Mouse (Mus musculus) Patski (cell line): ENCODE measurements at regions not wholly inside any gene's neighbourhood (a gene's known extent, or its start where the extent isn't known, plus 50 kb on each side); places are given as distances from the start of the nearest gene placed in this dataset.
A peak's percentile ranks its signal among the peaks of the same experiment; 100 is the strongest.

Source experiments
- ATAC-seq: fragments of 100-300 bp; one replicate; pipeline ENCODE4 v1.8.0; 2021
- CTCF ChIA-PET: fragments of 350-600 bp; sonication (Branson Sonifier 250); formaldehyde crosslinking; loops from one replicate; lab custom pipeline; 2022; ENCODE audit warnings: inconsistent platforms; lab: Charles Lee
- POLR2A ChIA-PET: fragments of 350-600 bp; sonication (Branson Sonifier 250); formaldehyde crosslinking; loops from one replicate; lab custom pipeline; 2022; ENCODE audit warnings: antibody characterized with exemption, inconsistent platforms; lab: Charles Lee
- DNase-seq: peaks from one replicate; pipeline ENCODE4 v3.0.0-alpha.2; 2011; ENCODE audit warnings: low read depth, low spot score
- H3K27me3 ChIP-seq: fragments of 371-371 bp; one replicate; pipeline ENCODE4 v1.5.1; 2021
- CTCF ChIP-seq: fragments of 100-300 bp; IDR thresholded peaks from one replicate; pipeline ENCODE4 v1.5.1; 2021
- in situ Hi-C: fragments of 300-500 bp; cut with MboI; formaldehyde crosslinking; loops from 3 replicates; pipeline ENCODE4 v1.11.1; 2018; ENCODE audit warnings: low pct_unique_long_range_greater_than_20kb, mixed read lengths

- H3K27me3 ChIP-seq, result peaks cover 23% of the 10 kb centered on the region
- ATAC-seq (no peak), DNase-seq (no peak)
- TF ChIP-seq CTCF, result peak; percentile 30
- CTCF ChIA-PET, result no interaction called here
- in situ Hi-C loops, result loop anchor here (25.0 kb wide), 1 partner anchor 225 kb away; no protein-coding TSS in a partner anchor
- POLR2A ChIA-PET, result no interaction called here
Measured at GRCm38 (mm10) chrX:133787112-133787511, 63.7 kb upstream of the Tnmd start.

DNA sequence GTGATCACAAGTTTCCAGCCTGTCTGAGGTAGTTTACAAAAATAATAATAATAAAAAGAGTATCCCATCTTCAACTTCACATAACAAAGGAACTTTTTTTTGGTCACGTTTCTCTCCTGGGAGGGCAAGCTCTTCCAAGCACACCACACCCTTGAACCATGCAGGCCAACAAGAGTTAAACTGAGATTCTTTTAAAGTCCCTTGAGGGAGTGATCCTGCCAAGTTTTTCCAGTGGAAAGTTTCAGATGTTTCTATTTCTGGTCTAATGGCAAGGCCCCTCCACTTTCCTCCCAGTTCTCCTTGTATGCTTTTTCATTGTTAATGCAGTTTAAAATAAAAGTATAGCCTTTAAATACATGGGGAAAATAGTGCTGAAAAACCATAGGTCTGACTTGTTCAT is 65.2 kb upstream of the Pcdh19 start:
- H3K27me3 ChIP-seq, result peaks cover 25% of the 10 kb centered on the region
- DNase-seq, result no peak
- in situ Hi-C loops, result no loop called here
- TF ChIP-seq CTCF, result no peak
- ChIA-PET CTCF (no interaction called here), POLR2A (interaction anchor here (0.6 kb wide), 1 partner anchor 349 kb away, joined by 4 read pairs; no protein-coding TSS in a partner anchor)
- no peak for ATAC-seq

- no peak for TF ChIP-seq CTCF
- DNase-seq, result no peak
- in situ Hi-C loops, result no loop called here
- ATAC-seq, result no peak
- peaks cover 21% of the 10 kb centered on the region for H3K27me3 ChIP-seq
- CTCF ChIA-PET, result no interaction called here
- POLR2A ChIA-PET, result no interaction called here
Measured at GRCm38 (mm10) chrX:133752232-133752631, 63.4 kb upstream of the Pcdh19 start.

DNA sequence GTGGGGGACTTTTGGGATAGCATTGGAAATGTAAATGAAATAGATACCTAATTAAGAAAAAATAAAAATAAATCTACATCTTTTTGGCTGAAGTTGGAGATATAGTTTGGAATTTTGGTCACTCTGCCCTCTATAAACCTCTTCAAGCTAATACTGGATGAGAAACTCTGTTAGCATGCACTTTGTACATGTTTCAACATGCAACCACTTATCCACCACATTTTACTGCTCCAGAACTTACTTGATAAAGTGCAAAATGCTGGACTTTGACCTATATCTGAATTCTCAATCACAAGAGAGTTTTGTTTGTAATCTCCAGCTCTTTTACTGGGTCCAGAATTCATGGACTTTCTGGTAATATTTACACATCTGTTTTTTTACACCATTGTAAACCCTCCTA is 54.7 kb upstream of the Pcdh19 start:
- no peak for TF ChIP-seq CTCF
- ChIA-PET POLR2A (no interaction called here), CTCF (no interaction called here)
- no peak for DNase-seq
- in situ Hi-C loops, result no loop called here
- peaks cover 36% of the 10 kb centered on the region for H3K27me3 ChIP-seq
- no peak for ATAC-seq

GRCm38 (mm10) chrX:133738980-133739632 is 50.3 kb upstream of the Pcdh19 start:
- no peak for DNase-seq
- no peak for ATAC-seq
- peaks cover 20% of the 10 kb centered on the region for H3K27me3 ChIP-seq
- in situ Hi-C loops, result no loop called here
- no peak for TF ChIP-seq CTCF
- ChIA-PET POLR2A (interaction anchor here (1.1 kb wide), 1 partner anchor 27 kb away, joined by 4 read pairs; no protein-coding TSS in a partner anchor), CTCF (interaction anchor here (1.1 to 1.2 kb wide), 2 partner anchors 10 to 19 kb away, joined by 3 read pairs; no protein-coding TSS in a partner anchor)
